In genomic region chr12:87407869-87408605, GRCm38 (mm10) we compare ENCODE assay signal across 8 mouse cellular contexts. TPM values are rescaled to one million over a fixed set of nuclear protein-coding genes. Genes with fewer than 3 reads are reported as not detected.
DNase-seq lines count a peak whose midpoint lies in the region; ATAC-seq lines count a peak whose summit lies in the region.

No protein-coding gene starts in this region.

- H3K4me3 ChIP-seq in heart, embryonic 11.5 days (ENCODE audit: low read depth, low read length), result peak overlapping the region; percentile 13; the same call in 1 of the 2 replicates

- DNase-seq in MN1 (ENCODE audit: low spot score), result peak; percentile 38
- DNase-seq in adrenal gland, postnatal 14 days, result peak; percentile 73
- DNase-seq in kidney, postnatal 36 days, result peak; percentile 68 to 69
- DNase-seq in urinary bladder, adult 2 months (ENCODE audit: low spot score), result no peak
- no peak for DNase-seq in layer of hippocampus, postnatal 14 days (ENCODE audit: low spot score in 2 of 2)
- DNase-seq in frontal cortex, postnatal 10 days (ENCODE audit: low spot score in 2 of 2), result no peak

- WGBS in heart, embryonic 11.5 days (ENCODE audit: insufficient replicate concordance), result 25% methylated on average over 21 of the region's 21 CpGs

- peak overlapping the region; percentile 53 for H3K4me2 ChIP-seq in heart, embryonic 11.5 days

- H3K9me3 ChIP-seq in heart, embryonic 11.5 days (replicated peaks; ENCODE audit: control insufficient read depth, low read length), result no peaks in the 10 kb centered on the region

- peaks cover 6% of the 10 kb centered on the region; the same call in 1 of the 2 replicates for H3K4me1 ChIP-seq in heart, embryonic 11.5 days (ENCODE audit: control insufficient read depth, insufficient read depth, low read length)

- peak overlapping the region; percentile 60; the same call in 1 of the 2 replicates for H3K27ac ChIP-seq in heart, embryonic 11.5 days (ENCODE audit: low read depth, low read length)

- 0 out of 2 replicates have a peak overlapping the region, but pooled peaks have one; percentile 39 for H3K9ac ChIP-seq in heart, embryonic 11.5 days (ENCODE audit: low read depth, low read length)

- H3K27me3 ChIP-seq in heart, embryonic 11.5 days (ENCODE audit: control insufficient read depth, insufficient read depth, low read length), result no peaks in the 10 kb centered on the region

- peak; percentile 61 for ATAC-seq in heart, embryonic 11.5 days (replicated peaks; ENCODE audit: insufficient number of reproducible peaks, low FRiP score, low TSS enrichment)
- peak; percentile 87 for ATAC-seq in megakaryocyte, adult 5-6 weeks (ENCODE audit: poor library complexity, severe bottlenecking)

- no peaks in the 10 kb centered on the region for H3K36me3 ChIP-seq in heart, embryonic 11.5 days (ENCODE audit: control insufficient read depth, insufficient read depth, low read length)

RNA-seq across cellular contexts. Expression of gene Sptlc2, which starts 19.9 kb away (rescaled TPM):
- total RNA-seq in adrenal gland, postnatal 14 days (2021), result 174 and 200 TPM in 2 replicates
- polyA plus RNA-seq in heart, embryonic 11.5 days (2014; fragmentation: Nextera tagmentation; extraction: Ambion mirVana), result 73.2 and 82.1 TPM in 2 replicates
- total RNA-seq in megakaryocyte, adult 5-6 weeks (2015), result 210 and 245 TPM in 2 replicates
- 168 and 181 TPM in 2 replicates for total RNA-seq in megakaryocyte, adult 5-6 weeks (2017)
- polyA plus RNA-seq in urinary bladder, adult 2 months (2012; rRNA removed), result 52.8 and 58.6 TPM in 2 replicates
- 10 to 100 TPM; 50.3 to 60.5 TPM for total RNA-seq in layer of hippocampus, postnatal 14 days (2021)

RNA-seq across cellular contexts. Expression of gene Slirp, which starts 35.7 kb away (rescaled TPM):
- total RNA-seq in adrenal gland, postnatal 14 days (2021), result 155 and 158 TPM in 2 replicates
- 256 and 291 TPM in 2 replicates for polyA plus RNA-seq in heart, embryonic 11.5 days (2014; fragmentation: Nextera tagmentation; extraction: Ambion mirVana)
- 74.3 and 85.7 TPM in 2 replicates for total RNA-seq in megakaryocyte, adult 5-6 weeks (2015)
- total RNA-seq in megakaryocyte, adult 5-6 weeks (2017), result 34.3 and 64.3 TPM in 2 replicates
- polyA plus RNA-seq in urinary bladder, adult 2 months (2012; rRNA removed), result 64.4 and 92.3 TPM in 2 replicates
- 10 to 100 TPM; 87.3 to 94.3 TPM for total RNA-seq in layer of hippocampus, postnatal 14 days (2021)

RNA-seq across cellular contexts. Expression of gene Alkbh1, which starts 35.8 kb away (rescaled TPM):
- 21.7 and 23.6 TPM in 2 replicates for total RNA-seq in adrenal gland, postnatal 14 days (2021)
- 39.6 and 52.6 TPM in 2 replicates for polyA plus RNA-seq in heart, embryonic 11.5 days (2014; fragmentation: Nextera tagmentation; extraction: Ambion mirVana)
- 17.7 and 19.5 TPM in 2 replicates for total RNA-seq in megakaryocyte, adult 5-6 weeks (2015)
- 25.6 and 32.2 TPM in 2 replicates for total RNA-seq in megakaryocyte, adult 5-6 weeks (2017)
- 18.1 and 23.0 TPM in 2 replicates for polyA plus RNA-seq in urinary bladder, adult 2 months (2012; rRNA removed)
- total RNA-seq in layer of hippocampus, postnatal 14 days (2021), result 10 to 100 TPM; 16.7 to 18.5 TPM

Comparison
In these comparisons a context has a peak if more than half of its experiments do, and no peak if none do; other contexts are left out.
1. DNase-seq: peak in MN1 (single experiment), adrenal gland, postnatal 14 days (single experiment) and kidney, postnatal 36 days (2 of 2); none in urinary bladder, adult 2 months (single experiment), layer of hippocampus, postnatal 14 days (0 of 2) and frontal cortex, postnatal 10 days (0 of 2).